Mouse (Mus musculus): ENCODE measurements around the gene Pagr1a. TPM values are rescaled to one million over a fixed set of nuclear protein-coding genes. Genes with fewer than 3 reads are reported as not detected.

Pagr1a gene
- total RNA-seq, 2 experiments from 2014 or later, result 14.5 to 19.3 TPM

DNA sequence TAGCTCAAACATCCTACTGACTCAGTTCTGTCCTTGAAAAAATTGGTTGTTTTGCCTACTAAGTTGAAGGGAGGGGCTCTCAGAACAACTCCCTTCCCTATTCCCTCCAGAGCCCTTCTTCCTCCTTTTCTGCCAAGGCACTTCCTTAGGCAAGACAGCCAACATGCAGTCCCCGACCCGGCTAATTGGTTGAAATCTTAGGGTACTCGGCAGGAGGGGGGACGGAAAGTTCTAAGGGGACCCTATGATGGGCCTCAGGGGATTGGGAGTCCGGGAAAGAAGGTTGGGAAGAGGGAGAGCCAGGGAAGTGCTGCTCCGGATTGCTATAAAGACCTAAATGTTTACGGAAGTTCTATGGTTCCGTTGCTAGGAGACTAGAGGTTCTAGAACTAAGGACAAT lies 41.7 kb downstream of the Pagr1a start:
- no peak for DNase-seq (ENCODE audit: low spot score in 2 of 2)
- intact Hi-C loops (cut with DNase I), result loop anchor here (5.0 kb wide), 1 partner anchor 42 kb away; the partner anchor contains the start of genes Pagr1a and Pagr1b

DNA sequence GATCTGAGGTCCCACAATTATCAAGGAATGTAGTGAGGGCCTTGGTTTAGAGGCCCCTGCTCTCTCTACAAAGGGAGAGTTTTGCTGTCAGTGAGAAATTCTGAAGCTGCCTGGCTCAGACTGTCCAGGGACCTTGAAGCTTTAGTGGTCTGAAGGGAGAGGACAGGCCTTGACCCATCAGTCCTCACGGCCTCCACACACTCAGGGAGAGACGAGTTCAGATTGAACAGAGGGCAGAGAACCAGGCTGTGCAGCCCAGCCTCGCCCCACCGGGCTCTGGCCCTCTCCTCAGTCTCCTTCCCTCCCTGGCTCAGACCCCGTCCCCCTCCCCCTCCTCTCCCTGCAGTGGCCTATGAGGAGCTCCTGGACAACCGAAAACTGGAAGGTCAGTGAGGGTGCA lies 49.8 kb downstream of the Pagr1a start:
- intact Hi-C loops (cut with DNase I), result no loop called here
- no peak for DNase-seq (ENCODE audit: low spot score in 2 of 2)

DNA sequence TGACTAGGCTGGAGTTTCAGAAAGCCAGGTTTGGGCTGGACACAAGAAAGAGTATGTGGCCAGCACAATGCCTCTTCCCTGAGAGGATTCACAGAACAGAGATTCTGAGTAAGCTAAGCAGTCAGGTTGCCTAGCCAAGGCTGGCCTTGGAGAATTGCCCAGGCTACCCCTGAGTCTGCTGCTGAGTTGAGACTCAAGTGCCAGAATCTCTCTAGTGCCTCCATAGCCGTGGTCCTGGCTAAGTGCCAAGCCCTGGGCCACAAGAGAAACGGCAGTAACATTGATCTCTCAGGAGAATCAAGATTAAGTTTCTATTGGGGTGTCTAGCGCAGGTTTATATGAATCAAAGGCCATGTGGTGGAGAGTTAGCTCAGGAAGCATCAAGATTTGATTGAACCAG lies 51.6 kb downstream of the Pagr1a start:
- intact Hi-C loops (cut with DNase I), result no loop called here
- no peak for DNase-seq (ENCODE audit: low spot score in 2 of 2)

Small RNA genes lying within 50 kb of the gene (microRNA-seq; reads per million reads assigned to microRNA genes)
- 0 reads per million in 2 experiments for gene Gm44343

Other genes with a start within 250 kb of the Pagr1a start
- 100 to 1,000 TPM; 247 to 269 TPM for gene Ypel3, start 240.4 kb downstream of the Pagr1a start, total RNA-seq (2021)
- under 1 TPM; 0.51 to 0.92 TPM for gene Tbx6, start 235.9 kb downstream of the Pagr1a start, total RNA-seq (2021)
- 10 to 100 TPM; 48.9 to 49.6 TPM for gene Ppp4c, start 224.9 kb downstream of the Pagr1a start, total RNA-seq (2021)
- 100 to 1,000 TPM; 117 to 118 TPM for gene Fam57b, start 219.7 kb downstream of the Pagr1a start, total RNA-seq (2021)
- gene 4930451I11Rik, start 185.7 kb downstream of the Pagr1a start, total RNA-seq (2021), result not detected
- 10 to 100 TPM; 54.8 to 62.4 TPM for gene Doc2a, start 169.9 kb downstream of the Pagr1a start, total RNA-seq (2021)
- gene Hirip3, start 155.4 kb downstream of the Pagr1a start, total RNA-seq (2021), result 10 to 100 TPM; 30.2 to 32.1 TPM
- gene Ino80e, start 155.0 kb downstream of the Pagr1a start, total RNA-seq (2021), result 10 to 100 TPM; 51.8 to 52.2 TPM
- 100 to 1,000 TPM; 163 to 169 TPM for gene Taok2, start 132.6 kb downstream of the Pagr1a start, total RNA-seq (2021)
- 10 to 100 TPM; 21.1 to 23.7 TPM for gene Tmem219, start 94.4 kb downstream of the Pagr1a start, total RNA-seq (2021)
- gene Kctd13, start 88.5 kb downstream of the Pagr1a start, total RNA-seq (2021), result 100 to 1,000 TPM; 144 to 151 TPM
- gene Asphd1, start 67.8 kb downstream of the Pagr1a start, total RNA-seq (2021), result 10 to 100 TPM; 49.1 to 52.0 TPM
- 100 to 1,000 TPM; 335 to 339 TPM for gene Sez6l2, start 66.8 kb downstream of the Pagr1a start, total RNA-seq (2021)
- gene Cdipt, start 41.4 kb downstream of the Pagr1a start, total RNA-seq (2021), result 100 to 1,000 TPM; 187 to 196 TPM
- gene Cdiptos, start 41.3 kb downstream of the Pagr1a start, total RNA-seq (2021), result under 1 TPM in 1 of 2 experiments, not detected in 1; 0.42 TPM
- 1 to 10 TPM; 4.9 to 5.1 TPM for gene Mvp, start 2.7 kb downstream of the Pagr1a start, total RNA-seq (2021)
- not detected for gene Pagr1b, start 868 bp downstream of the Pagr1a start, total RNA-seq (2021)
- 10 to 100 TPM; 33.6 to 43.7 TPM for gene Gm42742, start 3.7 kb upstream of the Pagr1a start, total RNA-seq (2021)
- 100 to 1,000 TPM; 165 to 186 TPM for gene Prrt2, start 3.9 kb upstream of the Pagr1a start, total RNA-seq (2021)
- gene Maz, start 9.7 kb upstream of the Pagr1a start, total RNA-seq (2021), result 100 to 1,000 TPM; 260 to 271 TPM
- 10 to 100 TPM in 1 of 2 experiments, 1 to 10 TPM in 1; 9.6 to 10.4 TPM for gene Kif22, start 25.1 kb upstream of the Pagr1a start, total RNA-seq (2021)
- not detected for gene Zg16, start 70.0 kb upstream of the Pagr1a start, total RNA-seq (2021)
- gene AI467606, start 74.0 kb upstream of the Pagr1a start, total RNA-seq (2021), result 1 to 10 TPM; 1.3 to 1.6 TPM
- under 1 TPM in 1 of 2 experiments, not detected in 1; 0.25 TPM for gene Qprt, start 104.9 kb upstream of the Pagr1a start, total RNA-seq (2021)
- under 1 TPM in 1 of 2 experiments, not detected in 1; 0.11 TPM for gene Spn, start 120.5 kb upstream of the Pagr1a start, total RNA-seq (2021)
- gene Cd2bp2, start 178.7 kb upstream of the Pagr1a start, total RNA-seq (2021), result 10 to 100 TPM; 73.9 to 84.5 TPM
- gene Tbc1d10b, start 191.1 kb upstream of the Pagr1a start, total RNA-seq (2021), result 10 to 100 TPM; 82.8 to 83.9 TPM
- gene Mylpf, start 191.5 kb upstream of the Pagr1a start, total RNA-seq (2021), result 1 to 10 TPM; 1.7 to 4.2 TPM
- 10 to 100 TPM; 17.7 to 19.2 TPM for gene Zfp553, start 215.7 kb upstream of the Pagr1a start, total RNA-seq (2021)
- gene Sept1, start 215.8 kb upstream of the Pagr1a start, total RNA-seq (2021), result 1 to 10 TPM; 5.9 to 6.3 TPM
- 10 to 100 TPM; 62.0 to 63.9 TPM for gene Zfp771, start 226.9 kb upstream of the Pagr1a start, total RNA-seq (2021)
- 10 to 100 TPM; 32.1 to 38.3 TPM for gene Dctpp1, start 243.4 kb upstream of the Pagr1a start, total RNA-seq (2021)